Mouse (Mus musculus): Measurements from ENCODE around the gene Draxin. TPM values are rescaled to one million over a fixed set of nuclear protein-coding genes. Genes with fewer than 3 reads are reported as not detected.
"Not testable (repeated sequence)": the region's sequence is repeated elsewhere in the genome, so short reads cannot be mapped to it uniquely, and the experiment has no call there.

The Draxin gene
- polyA plus RNA-seq, 1 experiment from 2014 or later, result 10.5 TPM

GRCm38 (mm10) chr4:148128672-148129071 is 1.8 kb downstream of the Draxin start:
- Histone ChIP-seq H3K9me3 (ENCODE audit: control insufficient read depth, low read length) (0 out of 2 replicates have a peak, but pooled peaks cover 2% of the 10 kb centered on the region), H3K36me3 (ENCODE audit: control insufficient read depth, insufficient read depth, low read length) (no peaks in the 10 kb centered on the region), H3K4me1 (ENCODE audit: control insufficient read depth, insufficient read depth, low read length) (peaks cover 14% of the 10 kb centered on the region), H3K27ac (ENCODE audit: low read depth, low read length) (no peak overlapping the region), H3K4me3 (ENCODE audit: low read depth, low read length) (peak overlapping the region; percentile 63), H3K9ac (ENCODE audit: low read length) (peak overlapping the region; percentile 98), H3K4me2 (ENCODE audit: low read depth) (peak overlapping the region; percentile 92), H3K27me3 (ENCODE audit: control insufficient read depth, insufficient read depth, low read length) (peaks cover 13% of the 10 kb centered on the region; the same call in 1 of the 2 replicates)
- DNase-seq (ENCODE audit: low spot score) (no peak), ATAC-seq (ENCODE audit: insufficient read depth, low FRiP score, low TSS enrichment) (no peak)
- 78% methylated on average over 2 of the region's 2 CpGs for WGBS

GRCm38 (mm10) chr4:148128241-148128640 is 2.3 kb downstream of the Draxin start:
- H3K9ac ChIP-seq (ENCODE audit: low read length), result peak overlapping the region; percentile 14; the same call in 1 of the 2 replicates
- no peak for DNase-seq (ENCODE audit: low spot score)
- H3K36me3 ChIP-seq (ENCODE audit: control insufficient read depth, insufficient read depth, low read length), result no peaks in the 10 kb centered on the region
- WGBS, result 52% methylated on average over 1 of the region's 1 CpGs
- H3K27me3 ChIP-seq (ENCODE audit: control insufficient read depth, insufficient read depth, low read length), result peaks cover 13% of the 10 kb centered on the region; the same call in 1 of the 2 replicates
- H3K27ac ChIP-seq (ENCODE audit: low read depth, low read length), result no peak overlapping the region
- no peak overlapping the region for H3K4me3 ChIP-seq (ENCODE audit: low read depth, low read length)
- peaks cover 14% of the 10 kb centered on the region for H3K4me1 ChIP-seq (ENCODE audit: control insufficient read depth, insufficient read depth, low read length)
- H3K4me2 ChIP-seq (ENCODE audit: low read depth), result peak overlapping the region; percentile 92; the same call in 1 of the 2 replicates
- ATAC-seq (ENCODE audit: insufficient read depth, low FRiP score, low TSS enrichment), result no peak
- H3K9me3 ChIP-seq (ENCODE audit: control insufficient read depth, low read length), result 0 out of 2 replicates have a peak, but pooled peaks cover 2% of the 10 kb centered on the region

- no peak overlapping the region for H3K4me2 ChIP-seq (ENCODE audit: low read depth)
- no peak overlapping the region for H3K27ac ChIP-seq (ENCODE audit: low read depth, low read length)
- no peaks in the 10 kb centered on the region for H3K36me3 ChIP-seq (ENCODE audit: control insufficient read depth, insufficient read depth, low read length)
- no peaks in the 10 kb centered on the region for H3K27me3 ChIP-seq (ENCODE audit: control insufficient read depth, insufficient read depth, low read length)
- 58% methylated on average over 3 of the region's 3 CpGs for WGBS
- ATAC-seq (ENCODE audit: insufficient read depth, low FRiP score, low TSS enrichment) (0 out of 2 replicates have a peak, but pooled peaks have one; percentile 3), DNase-seq (ENCODE audit: low spot score) (no peak)
- H3K9me3 ChIP-seq (ENCODE audit: control insufficient read depth, low read length), result 0 out of 2 replicates have a peak, but pooled peaks cover 2% of the 10 kb centered on the region
- H3K4me1 ChIP-seq (ENCODE audit: control insufficient read depth, insufficient read depth, low read length), result no peaks in the 10 kb centered on the region; the same call in 1 of the 2 replicates
- H3K9ac ChIP-seq (ENCODE audit: low read length), result no peak overlapping the region
- H3K4me3 ChIP-seq (ENCODE audit: low read depth, low read length), result no peak overlapping the region
These were observed 7.8 kb downstream of the Draxin start for GRCm38 (mm10) chr4:148122694-148123066.

GRCm38 (mm10) chr4:148121982-148122693 is 8.4 kb downstream of the Draxin start:
- no peaks in the 10 kb centered on the region for H3K27me3 ChIP-seq (ENCODE audit: control insufficient read depth, insufficient read depth, low read length)
- H3K27ac ChIP-seq (ENCODE audit: low read depth, low read length), result no peak overlapping the region
- H3K9me3 ChIP-seq (ENCODE audit: control insufficient read depth, low read length), result no peaks in the 10 kb centered on the region
- ATAC-seq (ENCODE audit: insufficient read depth, low FRiP score, low TSS enrichment) (peak; percentile 88), DNase-seq (ENCODE audit: low spot score) (peak; percentile 59)
- H3K4me1 ChIP-seq (ENCODE audit: control insufficient read depth, insufficient read depth, low read length), result no peaks in the 10 kb centered on the region; the same call in 1 of the 2 replicates
- H3K4me3 ChIP-seq (ENCODE audit: low read depth, low read length), result no peak overlapping the region
- no peak overlapping the region for H3K4me2 ChIP-seq (ENCODE audit: low read depth)
- WGBS, result 9% methylated on average over 6 of the region's 6 CpGs
- no peak overlapping the region; the same call in 1 of the 2 replicates for H3K9ac ChIP-seq (ENCODE audit: low read length)
- H3K36me3 ChIP-seq (ENCODE audit: control insufficient read depth, insufficient read depth, low read length), result no peaks in the 10 kb centered on the region

GRCm38 (mm10) chr4:148121362-148121761 is 9.1 kb downstream of the Draxin start:
- Histone ChIP-seq H3K36me3 (ENCODE audit: control insufficient read depth, insufficient read depth, low read length) (no peaks in the 10 kb centered on the region), H3K9me3 (ENCODE audit: control insufficient read depth, low read length) (no peaks in the 10 kb centered on the region), H3K27ac (ENCODE audit: low read depth, low read length) (no peak overlapping the region), H3K4me1 (ENCODE audit: control insufficient read depth, insufficient read depth, low read length) (no peaks in the 10 kb centered on the region; the same call in 1 of the 2 replicates), H3K4me2 (ENCODE audit: low read depth) (no peak overlapping the region), H3K4me3 (ENCODE audit: low read depth, low read length) (no peak overlapping the region), H3K9ac (ENCODE audit: low read length) (no peak overlapping the region), H3K27me3 (ENCODE audit: control insufficient read depth, insufficient read depth, low read length) (no peaks in the 10 kb centered on the region)
- WGBS, result 91% methylated on average over 4 of the region's 4 CpGs
- DNase-seq (ENCODE audit: low spot score) (no peak), ATAC-seq (ENCODE audit: insufficient read depth, low FRiP score, low TSS enrichment) (no peak)

GRCm38 (mm10) chr4:148120555-148120954 is 9.9 kb downstream of the Draxin start:
- ATAC-seq (ENCODE audit: insufficient read depth, low FRiP score, low TSS enrichment), result no peak
- Histone ChIP-seq H3K4me3 (ENCODE audit: low read depth, low read length) (no peak overlapping the region), H3K36me3 (ENCODE audit: control insufficient read depth, insufficient read depth, low read length) (no peaks in the 10 kb centered on the region), H3K27me3 (ENCODE audit: control insufficient read depth, insufficient read depth, low read length) (no peaks in the 10 kb centered on the region), H3K9ac (ENCODE audit: low read length) (no peak overlapping the region), H3K4me1 (ENCODE audit: control insufficient read depth, insufficient read depth, low read length) (peaks cover 2% of the 10 kb centered on the region; the same call in 1 of the 2 replicates), H3K4me2 (ENCODE audit: low read depth) (no peak overlapping the region), H3K27ac (ENCODE audit: low read depth, low read length) (no peak overlapping the region), H3K9me3 (ENCODE audit: control insufficient read depth, low read length) (no peaks in the 10 kb centered on the region)
- 86% methylated on average over 9 of the region's 9 CpGs for WGBS
- no peak for DNase-seq (ENCODE audit: low spot score)

GRCm38 (mm10) chr4:148119578-148119977 is 10.9 kb downstream of the Draxin start:
- not testable (repeated sequence) for H3K4me1 ChIP-seq (ENCODE audit: control insufficient read depth, insufficient read depth, low read length); H3K27me3 ChIP-seq (ENCODE audit: control insufficient read depth, insufficient read depth, low read length); ATAC-seq (ENCODE audit: insufficient read depth, low FRiP score, low TSS enrichment)

GRCm38 (mm10) chr4:148117392-148117791 is 13.1 kb downstream of the Draxin start:
- DNase-seq (ENCODE audit: low spot score) (no peak), ATAC-seq (ENCODE audit: insufficient read depth, low FRiP score, low TSS enrichment) (no peak)
- Histone ChIP-seq H3K4me1 (ENCODE audit: control insufficient read depth, insufficient read depth, low read length) (peaks cover 2% of the 10 kb centered on the region; the same call in 1 of the 2 replicates), H3K4me3 (ENCODE audit: low read depth, low read length) (no peak overlapping the region), H3K36me3 (ENCODE audit: control insufficient read depth, insufficient read depth, low read length) (no peaks in the 10 kb centered on the region), H3K4me2 (ENCODE audit: low read depth) (no peak overlapping the region), H3K9me3 (ENCODE audit: control insufficient read depth, low read length) (no peaks in the 10 kb centered on the region), H3K9ac (ENCODE audit: low read length) (no peak overlapping the region), H3K27me3 (ENCODE audit: control insufficient read depth, insufficient read depth, low read length) (no peaks in the 10 kb centered on the region), H3K27ac (ENCODE audit: low read depth, low read length) (no peak overlapping the region)
- WGBS, result 73% methylated on average over 4 of the region's 4 CpGs

More at GRCm38 (mm10) chr4:148119578-148119977, 10.9 kb downstream of the Draxin start:
- not testable (repeated sequence) for DNase-seq (ENCODE audit: low spot score); H3K4me2 ChIP-seq (ENCODE audit: low read depth); H3K4me3 ChIP-seq (ENCODE audit: low read depth, low read length); H3K27ac ChIP-seq (ENCODE audit: low read depth, low read length); H3K36me3 ChIP-seq (ENCODE audit: control insufficient read depth, insufficient read depth, low read length); H3K9ac ChIP-seq (ENCODE audit: low read length); H3K9me3 ChIP-seq (ENCODE audit: control insufficient read depth, low read length)
- 88% methylated on average over 9 of the region's 9 CpGs for WGBS

GRCm38 (mm10) chr4:148116657-148117056 is 13.8 kb downstream of the Draxin start:
- Histone ChIP-seq H3K9me3 (ENCODE audit: control insufficient read depth, low read length) (no peaks in the 10 kb centered on the region), H3K36me3 (ENCODE audit: control insufficient read depth, insufficient read depth, low read length) (no peaks in the 10 kb centered on the region), H3K27ac (ENCODE audit: low read depth, low read length) (no peak overlapping the region), H3K4me3 (ENCODE audit: low read depth, low read length) (no peak overlapping the region), H3K4me2 (ENCODE audit: low read depth) (no peak overlapping the region), H3K4me1 (ENCODE audit: control insufficient read depth, insufficient read depth, low read length) (peaks cover 2% of the 10 kb centered on the region; the same call in 1 of the 2 replicates), H3K9ac (ENCODE audit: low read length) (no peak overlapping the region), H3K27me3 (ENCODE audit: control insufficient read depth, insufficient read depth, low read length) (no peaks in the 10 kb centered on the region)
- 82% methylated on average over 4 of the region's 4 CpGs for WGBS
- no peak for ATAC-seq (ENCODE audit: insufficient read depth, low FRiP score, low TSS enrichment)
- DNase-seq (ENCODE audit: low spot score), result no peak

Data from neural tube, embryonic 11.5 days (tissue).